Mouse (Mus musculus) small intestine, adult 2 months (tissue): Measurements from ENCODE around the gene Cd6.

Experiments used
- CTCF ChIP-seq: fragments of 200-500 bp; IDR thresholded peaks from 2 replicates; pipeline ENCODE4 v1.5.1; 2012; ENCODE audit warnings: low read depth, mild to moderate bottlenecking, control low read depth, inconsistent platforms, low read length, moderate library complexity, mixed read lengths; ENCODE audit not compliant: insufficient replicate concordance, insufficient read length; ENCODE audit errors: extremely low read depth
- POLR2A ChIP-seq: fragments of 200-500 bp; IDR thresholded peaks from 2 replicates; pipeline ENCODE4 v1.6.1; 2012; ENCODE audit warnings: low read depth, mild to moderate bottlenecking, control low read depth, inconsistent platforms, low read length, moderate library complexity

DNA sequence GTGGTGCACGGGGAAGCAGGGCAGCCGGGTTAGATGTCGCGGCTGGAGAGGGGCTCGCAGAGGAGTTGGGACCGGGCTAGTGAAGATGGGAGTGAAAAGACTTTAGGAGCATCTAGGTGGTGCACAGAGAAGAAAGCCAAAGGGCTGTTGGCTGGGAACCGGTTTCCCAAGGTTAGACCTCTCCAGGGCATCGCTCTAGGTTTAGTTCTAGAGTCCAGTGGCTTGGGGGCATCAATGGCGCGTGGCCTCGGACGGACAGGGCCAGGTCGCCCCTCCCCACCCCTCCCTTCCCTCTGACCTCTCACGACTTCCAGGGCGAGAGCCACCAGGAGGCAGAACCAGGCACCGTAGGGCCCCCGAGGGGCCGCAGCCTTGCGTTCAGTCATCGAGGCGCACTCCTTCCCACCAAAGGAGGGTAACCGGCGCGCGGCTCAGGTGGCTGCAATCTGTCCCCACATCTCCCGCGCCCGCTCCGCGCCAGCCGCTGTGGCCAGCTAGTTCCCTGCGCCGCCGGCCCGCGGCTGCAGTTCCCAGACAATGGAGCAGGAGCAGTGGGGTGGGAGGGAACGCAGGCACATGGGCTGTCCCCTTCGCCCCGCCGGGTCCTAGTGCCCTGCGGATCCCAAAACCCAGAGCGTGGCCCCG, 39.5 kb upstream of the Cd6 start:
- no peak for TF ChIP-seq CTCF
- no peak for TF ChIP-seq POLR2A
